Mouse (Mus musculus): ENCODE measurements at regions not wholly inside any gene's neighbourhood (a gene's known extent, or its start where the extent isn't known, plus 50 kb on each side); places are given as distances from the start of the nearest gene placed in this dataset.
"Not testable (repeated sequence)": the region's sequence is repeated elsewhere in the genome, so short reads cannot be mapped to it uniquely, and the experiment has no call there.

- TF ChIP-seq ZNF384 (IDR thresholded peaks at IDR 0.05; ENCODE audit: low read depth, low read length): peak; percentile 42; the same call in 1 of the 2 replicates
- TF ChIP-seq ZC3H11A (IDR thresholded peaks at IDR 0.05; ENCODE audit: low read depth, low read length): peak; percentile 18; the same call in 1 of the 2 replicates
- no peak for TF ChIP-seq NRF1 (IDR thresholded peaks at IDR 0.05; ENCODE audit: low read depth, low read length)
- TF ChIP-seq KAT2A (IDR thresholded peaks at IDR 0.05; ENCODE audit: insufficient replicate concordance, low read length): no peak
- peak; percentile 62 for TF ChIP-seq RAD21 (IDR thresholded peaks at IDR 0.05; ENCODE audit: low read depth, low read length)
- peak in 1 of 2 experiments; percentile 64; a peak in 2 of 4 replicates for TF ChIP-seq CTCF (conservative IDR thresholded peaks at IDR 0.05 in 1 of 2, IDR thresholded peaks at IDR 0.05 in 1 of 2; ENCODE audit: low read depth in 2 of 2, low read length in 2 of 2)
- no peak for TF ChIP-seq HCFC1 (IDR thresholded peaks at IDR 0.05; ENCODE audit: low read depth, low read length)
- TF ChIP-seq IRF4 (IDR thresholded peaks at IDR 0.05; ENCODE audit: low read depth, low read length): no peak
- TF ChIP-seq SMC3 (IDR thresholded peaks at IDR 0.05; ENCODE audit: low read depth, low read length): peak; percentile 70
- Histone ChIP-seq H3K4me1 (ENCODE audit: control insufficient read depth in 1 of 2, insufficient read depth in 2 of 2) (peaks cover 0 to 9% of the 10 kb centered on the region in 2 experiments; a peak in 1 of 4 replicates), H3K4me3 (replicated peaks in 1 of 3; ENCODE audit: low read depth in 2 of 3, low read length in 2 of 3, poor library complexity in 1 of 3) (no peak overlapping the region), H3K27ac (ENCODE audit: insufficient read depth, low read depth) (no peak overlapping the region), H3K9ac (ENCODE audit: insufficient read depth, low read depth) (no peak overlapping the region), H3K27me3 (replicated peaks) (no peaks in the 10 kb centered on the region), H3K4me2 (ENCODE audit: insufficient read depth, low read depth, poor library complexity, severe bottlenecking) (no peak overlapping the region), H3K9me3 (replicated peaks; ENCODE audit: low read length) (no peaks in the 10 kb centered on the region), H3K36me3 (replicated peaks in 1 of 2; ENCODE audit: control insufficient read depth in 1 of 2, insufficient read depth in 1 of 2, low read length in 1 of 2) (no peaks in the 10 kb centered on the region), H3K79me2 (replicated peaks; ENCODE audit: control insufficient read depth, extremely low read depth, insufficient read depth, poor library complexity, severe bottlenecking) (no peaks in the 10 kb centered on the region)
- in situ Hi-C loops (cut with MboI; ENCODE audit: low pct_ligation_motif_present, low pct_unique_long_range_greater_than_20kb, low sequenced_read_pairs): no loop called here
- dilution Hi-C loops (cut with MboI; ENCODE audit: extremely low pct_ligation_motif_present, extremely low pct_unique_long_range_greater_than_20kb, low sequenced_read_pairs): no loop called here
- DNase-seq (ENCODE audit: extremely low read depth): peak; percentile 48
Measured at GRCm38 (mm10) chr1:160843671-160844070, 50.7 kb upstream of the Rabgap1l start.

GRCm38 (mm10) chr1:160844709-160845108 is 51.7 kb upstream of the Rabgap1l start:
- DNase-seq (ENCODE audit: extremely low read depth); H3K79me2 ChIP-seq (replicated peaks; ENCODE audit: control insufficient read depth, extremely low read depth, insufficient read depth, poor library complexity, severe bottlenecking); H3K4me3 ChIP-seq (replicated peaks in 1 of 3; ENCODE audit: low read depth in 2 of 3, low read length in 2 of 3, poor library complexity in 1 of 3); in situ Hi-C loops (cut with MboI; ENCODE audit: low pct_ligation_motif_present, low pct_unique_long_range_greater_than_20kb, low sequenced_read_pairs); H3K4me1 ChIP-seq (ENCODE audit: control insufficient read depth in 1 of 2, insufficient read depth in 2 of 2); H3K9me3 ChIP-seq (replicated peaks; ENCODE audit: low read length); H3K36me3 ChIP-seq (replicated peaks in 1 of 2; ENCODE audit: control insufficient read depth in 1 of 2, insufficient read depth in 1 of 2, low read length in 1 of 2); H3K4me2 ChIP-seq (ENCODE audit: insufficient read depth, low read depth, poor library complexity, severe bottlenecking); H3K27me3 ChIP-seq (replicated peaks); dilution Hi-C loops (cut with MboI; ENCODE audit: extremely low pct_ligation_motif_present, extremely low pct_unique_long_range_greater_than_20kb, low sequenced_read_pairs); H3K27ac ChIP-seq (ENCODE audit: insufficient read depth, low read depth); H3K9ac ChIP-seq (ENCODE audit: insufficient read depth, low read depth): not testable (repeated sequence)

DNA sequence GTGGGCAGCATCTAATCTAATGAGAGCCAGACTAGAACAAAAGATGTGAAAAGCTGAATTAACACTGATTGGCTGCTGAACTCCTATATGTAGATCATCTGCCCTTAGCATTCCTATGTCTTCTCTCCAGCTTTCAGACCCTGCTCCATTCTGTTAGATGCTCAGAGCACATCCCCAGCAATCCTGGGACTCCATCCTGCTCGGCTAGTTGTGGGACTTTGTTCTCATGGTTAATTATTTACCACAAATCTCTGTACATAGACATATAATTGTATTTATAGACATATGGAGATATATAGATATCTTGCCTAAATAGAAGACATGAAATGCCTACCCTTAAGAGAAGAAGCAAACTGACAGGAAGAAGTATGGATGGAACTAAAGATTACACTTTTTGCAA is 55.5 kb upstream of the Rc3h1 start:
- in situ Hi-C loops (cut with MboI; ENCODE audit: low pct_ligation_motif_present, low pct_unique_long_range_greater_than_20kb, low sequenced_read_pairs): loop anchor here (10.0 to 25.0 kb wide), 3 partner anchors 288 to 446 kb away; no protein-coding TSS in a partner anchor
- dilution Hi-C loops (cut with MboI; ENCODE audit: extremely low pct_ligation_motif_present, extremely low pct_unique_long_range_greater_than_20kb, low sequenced_read_pairs): no loop called here

More for the DNA sequence above, 55.5 kb upstream of the Rc3h1 start:
- TF ChIP-seq ZC3H11A (IDR thresholded peaks at IDR 0.05; ENCODE audit: low read depth, low read length): no peak
- no peak for TF ChIP-seq E2F4 (IDR thresholded peaks at IDR 0.05; ENCODE audit: insufficient replicate concordance, low read depth, low read length)
- no peak for TF ChIP-seq ZMIZ1 (IDR thresholded peaks at IDR 0.05; ENCODE audit: low read depth, low read length)
- TF ChIP-seq MEF2A (IDR thresholded peaks at IDR 0.05; ENCODE audit: borderline replicate concordance, low read depth, low read length): no peak
- TF ChIP-seq EP300 (IDR thresholded peaks at IDR 0.05; ENCODE audit: low read length): no peak
- TF ChIP-seq SIN3A (IDR thresholded peaks at IDR 0.05; ENCODE audit: low read length): no peak
- no peak for TF ChIP-seq ZKSCAN1 (IDR thresholded peaks at IDR 0.05; ENCODE audit: borderline replicate concordance, low read depth, low read length)
- TF ChIP-seq BHLHE40 (IDR thresholded peaks at IDR 0.05; ENCODE audit: low read depth, low read length): no peak
- no peak for TF ChIP-seq TBP (conservative IDR thresholded peaks at IDR 0.05; ENCODE audit: low read depth, low read length)
- TF ChIP-seq MYC (IDR thresholded peaks at IDR 0.05; ENCODE audit: low read depth, low read length): no peak
- Histone ChIP-seq H3K4me1 (ENCODE audit: control insufficient read depth in 1 of 2, insufficient read depth in 2 of 2) (no peaks in the 10 kb centered on the region; a peak in 1 of 4 replicates), H3K9me3 (replicated peaks; ENCODE audit: low read length) (no peaks in the 10 kb centered on the region), H3K4me3 (replicated peaks in 1 of 3; ENCODE audit: low read depth in 2 of 3, low read length in 2 of 3, poor library complexity in 1 of 3) (no peak overlapping the region), H3K27ac (ENCODE audit: insufficient read depth, low read depth) (no peak overlapping the region), H3K9ac (ENCODE audit: insufficient read depth, low read depth) (no peak overlapping the region), H3K79me2 (replicated peaks; ENCODE audit: control insufficient read depth, extremely low read depth, insufficient read depth, poor library complexity, severe bottlenecking) (no peaks in the 10 kb centered on the region), H3K36me3 (replicated peaks in 1 of 2; ENCODE audit: control insufficient read depth in 1 of 2, insufficient read depth in 1 of 2, low read length in 1 of 2) (no peaks in the 10 kb centered on the region), H3K4me2 (ENCODE audit: insufficient read depth, low read depth, poor library complexity, severe bottlenecking) (no peak overlapping the region), H3K27me3 (replicated peaks) (no peaks in the 10 kb centered on the region)
- no peak for DNase-seq (ENCODE audit: extremely low read depth)

All from CH12.LX (cell line).